Mouse (Mus musculus) brown adipose tissue, adult 24 weeks (tissue): ENCODE measurements around the gene Gm11060. TPM values are rescaled to one million over a fixed set of nuclear protein-coding genes. Genes with fewer than 3 reads are reported as not detected.

Experiments
- H3K27ac ChIP-seq: fragments of 200-500 bp; replicated peaks from 2 replicates; pipeline ENCODE4 v1.5.1; 2012; ENCODE audit warnings: low read depth, mild to moderate bottlenecking, low read length
- H3K4me1 ChIP-seq: fragments of 200-500 bp; 2 replicates; pipeline ENCODE4 v1.6.1; 2012; ENCODE audit warnings: low read length, mixed read lengths; ENCODE audit not compliant: control insufficient read depth, insufficient read depth, insufficient read length
- H3K4me3 ChIP-seq: fragments of 200-500 bp; 2 replicates; pipeline ENCODE4 v1.5.1; 2012; ENCODE audit warnings: low read depth, mild to moderate bottlenecking, low read length, moderate library complexity; ENCODE audit not compliant: insufficient read depth
- polyA plus RNA-seq: library from polyadenylated mRNA; stranded (reverse); fragments of >200 nt; gene quantifications from 2 replicates; pipeline ENCODE4 v1.2.4, GENCODE M21; 2012; ENCODE audit not compliant: missing spikeins, insufficient read depth, insufficient read length

The Gm11060 gene
- not detected in 2 replicates for polyA plus RNA-seq

DNA sequence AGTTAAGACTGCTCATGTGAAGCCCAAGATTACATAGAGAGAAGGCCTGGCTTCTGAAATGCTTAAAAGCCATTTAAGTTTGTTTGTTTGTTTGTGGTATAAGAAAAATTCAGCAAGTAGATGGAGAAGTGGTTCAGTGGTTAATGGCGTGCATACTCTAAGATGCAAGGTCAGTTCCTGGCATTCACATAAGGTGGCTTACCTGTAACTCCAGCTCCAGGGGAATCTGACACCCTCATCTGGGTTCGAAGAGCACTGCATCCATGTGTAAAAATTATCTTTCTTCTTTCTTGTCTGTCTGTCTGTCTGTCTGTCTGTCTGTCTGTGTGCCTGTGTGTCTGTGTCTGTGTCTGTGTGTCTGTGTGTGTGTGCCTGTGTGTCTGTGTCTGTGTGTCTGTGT is at the start of gene Gm11060:
TSS of gene Gm11060 (plus strand) at position 301 of the 400 bp plus-strand sequence.
- Histone ChIP-seq H3K4me1 (peaks cover 7% of the 10 kb centered on the region; the same call in 1 of the 2 replicates), H3K4me3 (no peak within 1 kb of the TSS), H3K27ac (no peak within 1 kb of the TSS)

DNA sequence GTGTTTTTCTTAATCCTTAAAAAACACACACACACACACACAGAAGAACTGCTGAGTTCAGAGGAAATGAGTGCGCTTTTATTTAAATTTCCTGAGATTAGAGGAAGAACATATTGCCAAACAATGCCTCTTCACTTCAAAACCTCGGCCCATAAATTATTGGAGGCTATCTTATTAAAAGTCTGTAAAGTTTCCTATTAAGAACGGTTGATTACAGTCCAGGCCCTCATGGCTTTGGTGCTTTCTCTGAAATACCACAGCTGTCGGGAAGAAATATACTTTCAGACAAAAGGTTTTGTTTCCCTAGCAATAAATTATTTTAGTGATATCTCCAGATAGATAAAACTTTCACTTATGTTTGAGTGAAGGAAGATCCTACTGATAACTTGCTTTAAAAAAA is 48.7 kb upstream of the Gm11060 start:
- Histone ChIP-seq H3K4me3 (no peak overlapping the region), H3K27ac (no peak overlapping the region), H3K4me1 (no peaks in the 10 kb centered on the region)

DNA sequence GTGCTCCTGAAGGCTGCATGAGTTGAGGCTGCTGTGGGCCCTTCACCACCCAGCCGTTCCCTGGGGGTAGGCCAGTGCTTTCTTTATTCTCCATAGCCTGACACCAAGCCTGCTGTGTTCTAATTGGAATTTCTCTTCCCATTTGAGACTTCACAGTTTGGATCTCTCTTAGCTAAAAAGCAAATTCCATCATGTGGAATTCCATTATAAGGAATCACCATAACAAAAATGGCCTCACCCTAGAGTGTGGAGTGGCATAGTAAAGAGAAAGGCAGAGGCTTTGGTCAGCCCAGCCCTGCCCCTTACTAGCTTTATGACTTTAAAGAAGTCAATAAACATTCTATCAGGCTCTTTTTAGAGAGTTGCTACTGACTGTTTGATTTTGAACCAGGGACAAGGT is 43.5 kb upstream of the Gm11060 start:
- no peak overlapping the region for H3K27ac ChIP-seq
- H3K4me1 ChIP-seq: no peaks in the 10 kb centered on the region
- H3K4me3 ChIP-seq: no peak overlapping the region

DNA sequence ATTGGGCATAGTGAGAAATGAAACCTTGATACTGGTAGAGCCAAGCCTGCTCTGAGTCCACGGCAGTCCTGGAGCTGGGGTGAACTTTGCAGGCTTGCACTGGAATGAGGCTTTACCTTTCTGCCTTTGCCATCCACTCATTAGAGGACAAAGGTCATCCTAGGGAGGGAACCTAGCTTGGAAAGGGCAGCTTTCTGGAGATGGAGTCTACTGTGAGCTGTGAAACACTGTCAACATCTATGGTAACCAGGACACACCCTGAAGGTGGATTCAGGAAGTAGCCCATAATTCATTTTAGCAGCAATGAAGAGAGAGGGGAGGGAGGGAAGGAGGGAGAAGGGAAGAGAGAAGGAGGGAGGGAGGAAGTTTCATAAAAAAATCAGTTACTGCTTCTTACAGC is 36.3 kb upstream of the Gm11060 start:
- no peak overlapping the region for H3K4me3 ChIP-seq
- no peaks in the 10 kb centered on the region for H3K4me1 ChIP-seq
- no peak overlapping the region for H3K27ac ChIP-seq

DNA sequence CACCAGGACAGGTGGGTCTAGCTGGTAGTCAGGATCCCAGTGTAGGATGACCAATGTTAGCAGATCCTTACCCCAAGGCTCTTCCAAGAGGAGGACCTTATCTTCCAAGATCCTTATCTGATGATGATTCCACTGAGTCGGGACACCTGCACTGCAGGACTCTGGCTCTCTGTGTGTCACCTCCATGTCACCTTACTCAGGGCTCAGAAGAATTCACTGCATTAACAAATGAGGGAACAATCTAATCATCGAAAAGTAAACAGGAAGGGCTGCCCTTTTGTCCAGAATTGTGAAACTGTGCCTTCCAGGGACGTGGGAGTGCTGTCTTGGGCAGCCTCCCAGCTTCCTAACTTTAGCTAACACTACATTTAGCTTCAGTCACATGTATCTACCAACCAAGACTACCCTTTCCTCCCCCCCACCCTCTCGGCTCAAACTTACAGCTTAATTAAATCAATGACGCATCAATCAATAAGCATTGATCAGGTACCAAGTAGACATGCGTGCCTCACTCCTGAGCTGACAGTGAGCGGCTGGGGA is 33.2 kb upstream of the Gm11060 start:
- H3K4me1 ChIP-seq: no peaks in the 10 kb centered on the region
- no peak overlapping the region for H3K27ac ChIP-seq
- H3K4me3 ChIP-seq: no peak overlapping the region

DNA sequence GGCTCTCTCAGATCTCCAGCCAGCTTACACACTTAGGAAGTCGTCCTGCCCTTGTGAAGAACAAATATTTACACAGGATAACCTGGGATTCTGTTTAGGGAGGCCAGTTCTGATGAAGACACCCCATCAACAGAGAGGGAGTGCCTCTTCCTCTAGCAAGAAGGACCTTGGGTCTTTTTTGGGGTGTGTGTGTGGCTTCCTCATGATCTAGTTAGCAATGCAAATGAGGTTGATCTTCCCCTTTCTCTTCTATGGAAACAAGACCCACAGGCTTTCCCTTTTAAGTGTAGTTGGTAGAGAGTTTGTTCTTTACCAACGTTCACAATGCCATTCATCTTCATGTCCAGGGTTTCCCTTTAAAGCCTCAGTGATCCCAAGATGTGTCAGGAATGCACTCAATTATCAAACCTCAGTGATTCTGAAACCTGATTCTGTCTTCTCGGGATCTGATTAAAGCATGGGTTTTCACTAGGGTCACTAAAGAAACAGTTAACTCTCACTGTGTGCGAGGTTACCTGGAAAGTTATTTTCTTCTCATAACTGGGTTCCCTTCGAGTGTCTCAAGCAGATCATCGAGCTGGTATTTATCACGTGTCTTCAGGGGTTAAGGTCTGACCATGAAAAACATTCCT is 29.0 kb upstream of the Gm11060 start:
- H3K27ac ChIP-seq: no peak overlapping the region

DNA sequence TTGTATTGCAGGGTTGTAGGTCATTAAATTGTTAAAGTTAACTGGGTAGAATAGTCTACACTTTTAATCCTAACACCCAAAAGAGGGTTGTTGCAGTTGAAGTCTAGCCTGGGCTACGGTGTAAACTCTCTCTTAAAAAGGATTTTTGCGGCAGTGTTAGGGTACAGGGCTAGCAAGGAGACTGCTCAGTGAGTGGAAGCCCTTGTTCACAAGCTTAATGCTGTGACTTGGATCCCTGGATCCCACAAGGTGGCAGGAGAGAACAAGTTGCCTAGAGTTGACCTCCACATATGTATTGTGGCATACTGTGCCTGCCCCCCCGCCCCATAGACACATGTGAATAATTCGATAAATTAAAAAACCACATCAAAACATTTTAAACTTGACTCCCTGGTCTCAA is 19.3 kb upstream of the Gm11060 start:
- H3K27ac ChIP-seq: no peak overlapping the region
- H3K4me1 ChIP-seq: no peaks in the 10 kb centered on the region
- no peak overlapping the region for H3K4me3 ChIP-seq

More for the DNA sequence above, 29.0 kb upstream of the Gm11060 start:
- H3K4me1 ChIP-seq: no peaks in the 10 kb centered on the region
- no peak overlapping the region for H3K4me3 ChIP-seq

DNA sequence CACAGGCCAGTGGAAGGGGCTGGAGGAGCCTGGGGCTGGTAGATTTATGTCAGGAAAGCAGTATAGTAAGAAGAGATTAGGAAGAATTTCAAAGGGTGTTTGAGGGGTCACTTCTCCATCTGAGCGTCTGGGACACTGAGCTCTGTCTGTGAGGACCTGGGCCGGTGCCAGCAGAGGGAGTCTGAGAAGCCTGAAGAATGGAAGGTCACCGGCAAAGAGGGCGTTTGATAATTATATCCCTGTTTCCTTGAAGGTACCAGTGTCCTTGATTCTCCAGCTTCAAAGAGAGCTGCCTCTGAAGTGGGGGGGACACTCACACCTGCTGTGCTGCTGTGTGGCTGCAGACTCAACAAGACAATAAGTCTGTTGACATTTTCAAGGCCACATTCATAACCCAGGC is 17.6 kb upstream of the Gm11060 start:
- Histone ChIP-seq H3K4me1 (no peaks in the 10 kb centered on the region), H3K4me3 (no peak overlapping the region), H3K27ac (no peak overlapping the region)

DNA sequence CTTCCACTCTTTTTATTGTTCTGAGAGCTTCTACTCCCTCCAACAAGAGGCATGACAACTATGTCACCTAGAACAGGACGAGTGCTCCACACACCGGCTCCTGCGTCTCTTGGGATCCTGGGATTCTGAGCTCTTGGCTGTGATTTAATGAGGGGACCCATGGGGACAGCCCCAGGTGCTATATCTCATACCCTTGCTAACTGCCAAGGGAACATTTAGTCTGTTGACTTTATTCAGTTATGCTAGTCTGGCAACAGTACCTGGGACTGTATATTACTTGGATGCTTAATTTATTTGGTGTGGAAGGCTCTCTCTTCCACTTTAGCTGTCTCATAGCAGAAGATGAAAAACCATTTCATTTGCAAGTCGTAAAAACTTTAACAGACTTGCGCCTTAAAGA is 16.0 kb upstream of the Gm11060 start:
- Histone ChIP-seq H3K4me1 (no peaks in the 10 kb centered on the region), H3K4me3 (no peak overlapping the region), H3K27ac (no peak overlapping the region)

DNA sequence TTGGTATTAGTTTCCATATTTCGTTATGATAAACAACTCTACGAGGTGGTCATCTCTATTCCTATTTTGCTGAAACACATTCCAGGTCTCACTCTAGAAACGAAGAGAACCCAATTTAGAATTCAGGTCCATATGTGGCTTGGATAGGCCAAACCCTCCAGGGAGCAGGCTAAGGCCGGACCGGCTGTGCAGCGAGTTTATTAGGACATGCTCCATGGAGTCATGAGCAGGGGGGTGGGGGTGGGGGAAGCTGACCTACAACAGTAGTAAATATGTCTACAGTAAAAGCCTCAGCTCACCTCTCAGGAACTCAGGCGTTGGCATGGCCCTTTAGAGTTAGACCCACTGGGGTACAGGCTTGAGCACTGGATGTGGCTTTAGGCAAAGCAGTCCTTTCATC is 14.7 kb upstream of the Gm11060 start:
- H3K27ac ChIP-seq: no peak overlapping the region
- no peak overlapping the region for H3K4me3 ChIP-seq
- H3K4me1 ChIP-seq: no peaks in the 10 kb centered on the region

DNA sequence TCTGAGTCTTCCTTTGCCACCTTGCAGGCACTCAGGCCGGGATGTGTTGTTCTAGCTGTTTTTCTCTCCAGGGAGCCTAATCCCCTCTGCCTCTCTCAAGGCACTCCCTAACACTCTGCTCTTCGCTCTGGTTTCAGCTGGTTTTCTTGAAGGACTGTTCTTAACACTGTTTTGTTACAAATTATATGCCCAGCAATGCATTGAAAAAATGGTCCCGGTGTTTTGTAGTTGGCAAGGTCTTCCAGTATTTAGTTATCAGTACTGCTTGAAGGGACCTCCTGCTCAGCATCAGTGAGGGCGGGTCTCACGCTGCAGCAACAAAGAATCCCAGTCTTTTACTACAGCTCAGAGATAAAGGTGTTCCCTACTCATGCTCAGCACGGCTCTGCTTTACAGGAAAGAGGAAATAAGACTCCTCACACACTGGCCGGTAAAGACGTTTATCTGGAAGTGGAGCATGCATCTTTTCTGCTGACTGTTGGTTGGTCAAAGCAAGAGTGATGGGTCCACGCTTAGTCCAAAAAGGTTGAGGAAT is 9.5 kb upstream of the Gm11060 start:
- Histone ChIP-seq H3K4me3 (no peak overlapping the region), H3K4me1 (no peaks in the 10 kb centered on the region), H3K27ac (no peak overlapping the region)

DNA sequence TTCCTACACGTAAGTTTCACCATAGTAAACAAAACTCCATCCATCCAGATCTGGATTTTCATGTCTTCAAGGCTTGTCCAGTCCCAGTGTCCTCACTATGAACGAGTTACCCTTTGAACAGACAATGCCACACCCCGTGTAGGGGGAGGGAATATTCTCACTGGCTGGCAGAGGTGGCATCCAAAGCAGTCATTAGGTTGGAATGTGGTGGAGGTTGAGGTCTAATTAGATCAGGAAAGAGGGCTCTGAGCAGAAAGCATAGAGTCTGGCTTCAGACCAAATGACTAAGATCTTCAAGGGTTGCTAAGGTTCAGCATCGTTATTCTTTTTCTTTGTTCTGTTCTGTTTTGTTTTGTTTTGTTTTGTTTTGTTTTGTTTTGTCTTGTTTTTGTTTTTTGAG is 7.8 kb upstream of the Gm11060 start:
- Histone ChIP-seq H3K27ac (no peak overlapping the region), H3K4me3 (no peak overlapping the region), H3K4me1 (no peaks in the 10 kb centered on the region)

DNA sequence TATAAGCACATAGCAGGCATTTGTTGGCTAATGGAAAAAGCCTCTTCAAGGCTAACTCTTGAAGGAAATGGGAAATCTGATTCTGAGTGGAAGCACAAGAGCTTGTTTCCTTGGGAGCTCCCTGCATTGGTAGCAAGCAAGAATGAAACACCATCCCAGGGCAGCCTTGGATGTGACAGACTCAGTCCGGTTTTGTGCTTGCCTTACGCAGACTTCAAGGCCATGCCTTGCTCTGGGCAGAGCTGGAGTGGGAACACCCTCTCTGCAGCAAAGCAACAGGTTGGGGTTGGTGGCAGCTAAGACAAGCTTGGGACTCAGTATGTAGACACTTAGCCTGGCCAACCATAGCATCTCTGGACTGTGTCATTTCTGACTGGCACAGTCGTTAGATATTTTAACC is 5.7 kb upstream of the Gm11060 start:
- H3K27ac ChIP-seq: no peak overlapping the region
- no peak overlapping the region for H3K4me3 ChIP-seq
- peaks cover 6% of the 10 kb centered on the region; the same call in 1 of the 2 replicates for H3K4me1 ChIP-seq

DNA sequence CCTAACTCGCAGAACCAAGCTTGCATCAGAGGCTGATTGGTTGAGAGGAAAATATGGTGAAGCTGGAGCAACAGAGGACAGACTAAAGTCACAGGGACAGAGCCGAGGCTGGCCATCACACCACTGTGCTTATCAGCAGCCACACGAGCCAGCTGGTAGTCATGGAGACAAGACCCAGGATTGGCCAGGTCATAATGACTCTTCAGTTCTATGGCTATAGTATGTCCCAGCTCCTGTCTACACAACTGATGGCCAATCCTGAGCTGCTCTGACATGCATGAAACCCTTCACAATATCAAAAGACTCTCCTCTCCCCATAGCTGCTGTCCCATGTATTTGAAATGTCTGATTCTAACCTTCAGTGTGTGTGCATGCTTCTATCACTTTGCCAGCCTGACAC is 3.8 kb upstream of the Gm11060 start:
- peaks cover 7% of the 10 kb centered on the region; the same call in 1 of the 2 replicates for H3K4me1 ChIP-seq
- H3K27ac ChIP-seq: no peak overlapping the region
- no peak overlapping the region for H3K4me3 ChIP-seq

DNA sequence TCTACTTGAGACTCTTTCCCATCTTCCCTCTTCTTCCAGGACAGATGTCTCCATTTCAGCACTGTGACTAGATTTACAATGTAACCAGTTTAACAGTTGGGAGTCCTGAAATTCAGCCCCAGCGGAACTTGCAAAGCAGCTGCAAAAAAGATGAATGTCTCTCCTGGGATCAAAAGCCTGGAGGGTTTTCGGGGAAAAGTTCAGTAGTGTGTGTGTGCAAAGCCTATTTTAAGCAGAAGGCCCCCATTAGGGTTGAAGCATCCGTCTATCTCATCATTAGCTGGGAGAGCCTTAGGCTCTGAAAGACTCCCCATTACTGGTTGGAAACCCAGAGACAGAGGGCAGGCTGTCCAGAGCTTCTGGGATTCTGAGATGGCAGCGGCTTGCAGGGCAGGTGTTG is 2.7 kb upstream of the Gm11060 start:
- peaks cover 7% of the 10 kb centered on the region; the same call in 1 of the 2 replicates for H3K4me1 ChIP-seq
- no peak overlapping the region for H3K27ac ChIP-seq
- H3K4me3 ChIP-seq: no peak overlapping the region
